Mouse (Mus musculus) bone marrow macrophage, adult 2 months (primary cell): ENCODE results near the gene Katnal1.

Source experiments
- CTCF ChIP-seq: IDR thresholded peaks from 2 replicates; pipeline ENCODE4 v1.5.1; 2012; ENCODE audit warnings: low read depth, mild to moderate bottlenecking, low read length, moderate library complexity
- POLR2A ChIP-seq: IDR thresholded peaks from 2 replicates; pipeline ENCODE4 v1.6.1; 2012; ENCODE audit warnings: mild to moderate bottlenecking, low read depth, low read length, borderline replicate concordance

GRCm38 (mm10) chr5:148968179-148968578 lies 39.1 kb upstream of the Katnal1 start:
- no peak for TF ChIP-seq CTCF
- no peak for TF ChIP-seq POLR2A
